Mouse (Mus musculus) heart, adult 2 months (tissue): ENCODE results near the gene Mgrn1.

Experiments used
- CTCF ChIP-seq: fragments of 200-600 bp; IDR thresholded peaks from 2 replicates; pipeline ENCODE4 v1.8.1; 2022; ENCODE audit warnings: antibody characterized with exemption, mild to moderate bottlenecking, moderate library complexity
- EP300 ChIP-seq: fragments of 200-500 bp; IDR thresholded peaks from 2 replicates; pipeline ENCODE4 v1.6.1; 2011; ENCODE audit warnings: low read depth, low read length, control low read depth; ENCODE audit not compliant: insufficient read depth
- POLR2A ChIP-seq: fragments of 200-500 bp; IDR thresholded peaks from 2 replicates; pipeline ENCODE4 v1.6.1; 2011; ENCODE audit warnings: mild to moderate bottlenecking, low read depth, low read length, control low read depth; ENCODE audit not compliant: insufficient read depth

DNA sequence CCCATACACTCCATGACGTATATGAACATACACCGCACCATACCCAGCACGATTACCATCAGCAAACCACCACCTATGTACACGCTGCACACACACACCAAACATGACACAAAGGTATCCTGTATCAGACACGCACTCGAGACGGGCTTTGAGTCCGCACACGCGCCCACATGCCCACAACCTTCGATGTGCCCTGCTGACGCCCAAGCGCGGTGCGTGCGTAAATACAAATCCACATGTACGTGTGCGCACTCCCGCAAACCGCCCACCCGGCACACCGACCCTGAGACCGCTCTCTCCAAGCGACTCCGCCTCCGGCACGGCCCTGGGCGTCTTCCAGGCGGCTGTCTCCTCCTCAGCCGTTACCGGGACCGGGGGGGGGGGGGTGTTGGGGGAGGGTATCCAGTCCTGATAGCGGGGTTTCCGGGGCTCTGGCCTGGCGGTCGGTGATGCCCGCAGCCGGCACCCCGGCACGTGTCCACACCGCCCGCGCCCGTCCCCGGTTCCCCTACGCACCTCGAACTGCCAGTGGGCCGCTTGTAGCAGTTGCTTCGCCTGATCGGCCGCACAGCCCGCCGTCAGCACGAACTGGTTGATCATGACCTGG lies 6.8 kb upstream of the Mgrn1 start:
- TF ChIP-seq EP300 (no peak), CTCF (no peak), POLR2A (no peak)
